Mouse (Mus musculus): ENCODE results near the gene Tmem63b.

Tmem63b gene

GRCm38 (mm10) chr17:45706796-45707195 is 20.1 kb upstream of the Tmem63b start:
- DNase-seq (ENCODE audit: low read depth, low spot score) = no peak

DNA sequence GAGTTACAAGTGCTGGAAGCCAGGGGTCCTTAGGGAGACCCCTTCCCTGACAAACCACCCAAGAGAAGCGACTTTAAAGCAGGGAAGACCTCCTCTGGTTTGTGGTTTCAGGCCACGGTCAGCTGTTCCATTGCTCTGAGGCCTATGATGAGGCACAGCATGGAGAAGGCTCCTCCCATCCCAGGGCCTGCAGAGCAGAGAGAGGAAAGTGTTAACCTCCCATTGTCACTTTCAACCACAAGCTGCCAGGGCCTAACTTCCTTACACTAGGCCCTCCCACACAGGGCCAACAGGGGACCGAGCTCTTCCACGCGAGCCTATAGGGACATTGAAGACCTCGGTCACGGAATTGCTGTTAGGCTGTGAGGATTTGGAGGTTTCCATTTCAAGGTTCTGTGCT is 16.5 kb upstream of the Tmem63b start:
- DNase-seq (ENCODE audit: low read depth, low spot score) = no peak

- no peak for DNase-seq (ENCODE audit: low read depth, low spot score)
These were observed 15.5 kb upstream of the Tmem63b start for GRCm38 (mm10) chr17:45702254-45702653.

- no peak for DNase-seq (ENCODE audit: low read depth, low spot score)
These were observed 14.5 kb upstream of the Tmem63b start for GRCm38 (mm10) chr17:45701236-45701591.

- DNase-seq (ENCODE audit: low read depth, low spot score) = no peak
These were observed 14.0 kb upstream of the Tmem63b start for GRCm38 (mm10) chr17:45700496-45701235.

DNA sequence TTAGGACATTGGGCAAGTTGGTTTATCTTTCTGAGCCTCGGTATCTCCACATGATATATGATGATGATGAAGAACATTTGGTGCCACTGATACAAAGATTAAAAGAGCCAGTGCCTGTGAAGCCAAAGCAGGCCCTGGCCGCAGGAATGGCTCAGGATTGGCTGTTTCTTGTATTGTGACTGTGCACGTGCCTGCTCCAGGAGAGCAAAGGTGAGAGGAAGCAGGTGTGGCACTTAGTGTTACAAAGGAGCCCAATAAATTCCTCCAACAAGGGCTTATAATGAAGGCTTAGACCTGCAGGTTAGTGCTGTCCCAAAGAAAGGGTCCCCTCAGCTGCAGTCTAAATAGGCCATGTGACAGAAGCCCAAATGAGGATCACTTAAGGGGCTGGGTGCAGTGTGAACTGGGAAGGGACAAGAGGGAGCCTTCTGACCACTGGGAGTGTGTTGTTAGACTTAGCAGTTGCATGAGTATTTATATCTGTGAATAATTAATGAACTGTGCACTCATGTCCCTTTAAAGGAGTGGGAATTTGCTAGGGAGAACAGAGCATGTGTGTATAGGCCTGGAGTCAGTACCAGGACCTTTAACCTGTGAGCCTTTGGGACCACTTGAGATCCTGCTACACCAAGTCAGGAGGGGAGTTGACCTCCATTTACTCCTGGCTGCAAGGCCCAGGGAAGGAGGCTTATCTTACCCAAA is 12.5 kb upstream of the Tmem63b start:
- no peak for DNase-seq (ENCODE audit: low read depth, low spot score)

DNA sequence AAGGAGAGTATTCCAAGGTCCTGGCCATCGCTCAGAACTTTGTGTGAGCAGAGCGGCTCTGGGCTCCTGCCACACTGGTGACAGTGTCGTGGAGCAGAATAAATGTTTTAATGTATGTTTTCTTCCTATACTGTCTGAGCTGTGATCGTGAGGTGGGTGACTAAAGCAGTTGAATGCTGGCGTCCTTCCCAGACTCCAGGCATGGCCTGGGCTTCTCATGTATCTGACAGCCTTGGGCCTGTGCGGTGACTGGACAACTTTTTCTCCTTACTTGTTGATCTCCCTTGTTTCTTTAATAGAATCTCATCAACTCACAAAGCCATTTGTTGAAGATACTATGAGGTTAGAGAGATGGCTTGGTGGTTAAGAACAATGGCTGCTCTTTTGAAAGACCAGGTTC is 11.7 kb upstream of the Tmem63b start:
- DNase-seq (ENCODE audit: low read depth, low spot score) = peak; percentile 68

DNA sequence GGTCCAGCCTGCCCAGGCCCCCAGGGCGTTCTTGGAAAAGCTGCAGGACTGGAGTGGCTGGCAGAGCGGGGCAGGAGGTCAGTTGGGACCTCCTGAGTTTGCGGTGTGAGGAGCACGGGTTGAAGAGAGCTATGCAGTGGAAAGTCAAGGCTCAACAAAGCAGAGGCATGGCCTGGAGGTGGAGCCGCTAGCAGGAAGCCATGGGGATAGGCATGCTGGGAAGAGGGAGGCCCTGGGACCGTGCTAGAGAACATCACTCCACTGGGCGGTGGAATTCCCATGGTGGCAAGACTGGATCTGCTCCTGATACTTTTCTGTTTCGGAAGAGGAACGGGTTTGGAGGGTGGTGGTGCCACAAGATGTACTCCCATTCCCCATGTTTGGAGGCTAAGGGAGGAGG is 10.3 kb upstream of the Tmem63b start:
- no peak for DNase-seq (ENCODE audit: low read depth, low spot score)

- DNase-seq (ENCODE audit: low read depth, low spot score) = peak; percentile 79
These were observed 8.8 kb upstream of the Tmem63b start for GRCm38 (mm10) chr17:45695227-45696120.

- no peak for DNase-seq (ENCODE audit: low read depth, low spot score)
These were observed 7.3 kb upstream of the Tmem63b start for GRCm38 (mm10) chr17:45693812-45694565.

DNA sequence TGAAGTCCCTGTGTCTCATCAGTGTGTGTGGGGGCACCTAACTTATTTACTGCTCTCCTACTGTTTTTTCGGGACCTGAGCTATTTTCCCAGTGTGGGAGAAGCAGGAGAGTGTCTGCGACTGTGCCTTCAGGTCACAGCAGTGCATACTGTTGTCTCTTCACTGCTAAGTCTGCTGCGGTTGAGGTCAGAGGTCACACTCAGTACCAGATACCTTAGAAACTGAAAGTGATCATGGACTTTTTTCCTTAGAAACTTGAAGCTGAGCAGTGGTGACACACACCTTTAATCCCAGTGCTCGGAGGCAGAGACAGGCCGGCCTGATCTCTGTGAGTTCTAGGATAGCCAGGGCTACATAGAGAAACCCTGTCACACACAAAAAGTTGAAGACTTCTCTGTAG is 5.5 kb upstream of the Tmem63b start:
- no peak for DNase-seq (ENCODE audit: low read depth, low spot score)

DNA sequence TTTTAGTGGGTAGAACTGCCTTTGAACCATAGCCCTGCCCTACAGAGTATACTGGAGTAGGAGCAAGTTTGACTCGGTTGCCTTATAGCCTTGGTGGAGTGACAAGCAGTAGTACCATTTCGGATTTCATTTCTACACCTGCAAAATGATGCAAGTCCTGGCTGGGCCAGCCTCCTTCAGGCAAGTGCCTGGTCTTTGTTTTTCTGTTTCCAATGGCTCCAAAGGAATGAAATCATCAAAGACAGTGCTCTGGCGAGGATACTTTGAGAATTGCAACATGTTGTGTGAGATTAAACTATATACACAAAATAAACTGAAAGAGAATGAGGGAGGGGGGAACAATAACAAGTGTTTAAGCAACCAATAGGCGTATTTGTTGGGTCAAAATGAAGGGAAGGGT is 3.3 kb upstream of the Tmem63b start:
- no peak for DNase-seq (ENCODE audit: low read depth, low spot score)

GRCm38 (mm10) chr17:45689120-45689519 is 2.4 kb upstream of the Tmem63b start:
- no peak for DNase-seq (ENCODE audit: low read depth, low spot score)

DNA sequence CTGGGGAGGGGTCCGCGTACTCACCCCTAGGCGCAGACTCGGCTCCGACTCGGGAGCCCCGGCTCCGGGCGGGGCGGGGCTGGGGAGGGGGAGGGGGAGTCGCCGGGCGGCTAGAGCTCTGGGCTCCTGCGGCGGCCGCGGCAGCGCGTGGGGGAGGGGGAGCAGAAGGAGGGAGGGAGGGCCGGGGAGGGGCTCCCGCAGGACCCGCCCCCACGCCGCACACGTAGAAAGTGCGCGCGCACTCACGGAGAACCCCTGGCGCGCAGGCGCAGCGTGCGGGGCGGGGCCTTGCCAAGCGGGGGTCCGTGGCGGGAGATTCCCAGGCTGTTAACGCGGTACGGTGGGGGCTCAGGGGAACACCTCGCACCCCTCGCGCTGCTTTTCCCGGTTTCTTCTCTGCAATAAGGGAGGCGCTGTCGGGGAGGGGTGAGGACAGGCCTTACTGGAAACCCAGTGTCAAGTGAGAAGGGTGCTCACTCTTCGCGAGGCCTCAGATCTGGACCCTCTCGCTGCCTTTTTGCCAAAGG is 549 bp downstream of the Tmem63b start, which contains the start of gene Mrpl14:
TSS of gene Mrpl14 (plus strand) at position 230 of the 527 bp plus-strand sequence.
- DNase-seq (ENCODE audit: low read depth, low spot score) = peak; percentile 85

- DNase-seq (ENCODE audit: low read depth, low spot score) = peak; percentile 48
These were observed 1.3 kb downstream of the Tmem63b start for GRCm38 (mm10) chr17:45685171-45686092.

DNA sequence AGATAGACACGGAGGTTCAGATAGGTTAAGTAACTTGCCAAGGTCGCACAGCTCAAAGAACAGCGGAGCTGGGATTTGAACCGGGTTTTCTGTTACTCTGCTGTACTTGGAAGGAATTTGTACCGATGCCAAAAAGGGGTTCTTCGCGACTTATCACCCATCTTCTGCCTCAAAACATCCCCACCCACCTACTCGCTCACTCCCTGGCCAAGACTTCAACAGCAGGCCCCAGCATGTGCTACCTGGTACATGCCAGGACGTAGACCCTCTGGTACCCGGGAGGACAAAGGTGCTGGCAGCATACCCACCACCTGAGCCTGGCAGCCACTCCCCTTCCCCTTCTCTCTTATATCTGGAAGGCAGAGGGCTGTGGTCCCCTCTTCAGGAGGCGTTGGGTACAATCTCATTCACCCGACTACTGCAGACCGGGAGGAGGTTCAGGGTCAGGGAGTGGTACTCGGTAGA is 2.0 kb downstream of the Tmem63b start:
- DNase-seq (ENCODE audit: low read depth, low spot score) = no peak

DNA sequence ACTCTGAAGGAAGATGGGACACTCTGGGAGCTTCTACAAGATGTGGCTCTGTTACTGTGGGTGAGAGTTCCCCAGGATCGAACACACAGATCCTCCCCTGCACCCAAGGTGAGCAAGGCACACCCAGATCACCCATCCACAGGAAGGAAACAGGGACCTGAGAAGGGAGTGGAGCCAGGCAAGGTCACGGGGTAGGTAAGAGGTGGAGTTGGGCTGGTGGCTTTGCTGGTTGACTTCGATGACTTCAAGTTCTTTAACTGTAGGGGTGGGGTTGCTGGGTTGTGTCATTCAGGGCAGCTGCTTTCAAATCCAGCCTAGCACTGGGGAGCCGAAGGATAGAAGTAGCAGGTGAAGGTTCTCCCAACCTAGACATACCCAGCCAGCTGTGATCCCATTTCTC is 3.9 kb downstream of the Tmem63b start:
- DNase-seq (ENCODE audit: low read depth, low spot score) = no peak

DNA sequence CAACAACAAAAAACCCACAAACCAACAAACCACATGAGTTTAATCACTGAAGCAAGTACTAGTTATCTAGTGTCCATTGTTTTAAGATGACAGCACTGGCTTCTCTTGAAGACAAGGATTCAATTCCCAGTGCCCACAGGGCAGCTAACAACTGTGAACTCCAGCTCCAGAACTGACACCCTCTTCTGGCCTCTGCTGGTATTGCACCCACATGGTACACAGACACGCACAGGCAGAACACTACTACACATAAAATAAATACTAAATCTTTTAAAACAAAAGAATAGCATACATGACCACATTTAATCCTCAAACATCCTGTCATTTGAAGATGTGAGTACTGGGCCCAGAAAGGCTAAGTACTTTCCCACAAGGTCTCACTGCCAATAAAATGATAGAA is 5.1 kb downstream of the Tmem63b start:
- DNase-seq (ENCODE audit: low read depth, low spot score) = peak; percentile 57

DNA sequence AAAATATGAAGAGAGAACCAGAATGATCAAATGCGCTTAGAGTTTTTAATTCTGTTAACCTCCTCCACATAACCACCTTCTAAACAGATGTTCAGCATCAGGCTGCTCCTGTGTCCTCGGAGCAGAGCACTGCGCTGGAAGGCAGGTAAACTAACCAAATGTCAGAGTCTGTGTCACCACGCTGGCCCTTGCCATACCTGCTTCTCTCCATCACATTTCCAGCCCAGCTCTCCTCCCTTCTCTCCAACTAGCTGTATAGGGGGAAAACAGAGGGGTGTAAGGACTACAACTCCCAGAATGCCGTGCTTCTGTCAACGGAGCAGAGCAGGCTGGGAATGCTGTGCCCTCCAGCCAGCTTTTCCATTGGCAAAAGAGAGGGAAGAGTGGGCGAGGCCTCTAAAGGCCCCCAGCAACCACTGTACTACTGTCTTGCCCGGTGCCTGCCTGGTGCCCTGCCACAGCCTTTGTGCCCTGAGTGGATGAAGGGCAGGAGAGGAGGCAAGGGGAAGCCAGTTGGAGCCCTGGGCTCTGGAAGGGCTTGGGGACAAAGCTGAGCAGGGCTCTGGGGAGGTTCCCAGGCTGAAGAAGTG is 6.2 kb downstream of the Tmem63b start:
- DNase-seq (ENCODE audit: low read depth, low spot score) = peak; percentile 56

DNA sequence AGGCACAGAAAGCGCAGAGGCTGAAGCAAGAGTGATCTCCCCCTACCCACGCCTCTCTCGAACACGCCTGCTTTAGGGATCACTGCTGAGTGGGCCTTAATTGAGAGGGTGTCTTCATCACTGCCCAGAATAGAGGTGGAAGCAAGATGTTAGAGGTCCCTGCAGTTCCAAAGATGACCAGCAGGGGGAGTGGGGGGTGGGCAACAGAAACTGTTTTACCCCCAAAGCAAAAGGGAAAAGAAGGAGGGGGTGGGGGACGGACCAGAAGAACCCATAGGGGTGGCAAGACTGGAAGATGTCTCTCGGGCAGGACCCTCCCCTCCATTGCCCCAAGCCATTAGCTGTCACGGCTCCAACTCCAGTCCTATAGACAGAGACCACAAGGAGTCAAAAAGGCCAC is 8.6 kb downstream of the Tmem63b start:
- DNase-seq (ENCODE audit: low read depth, low spot score) = peak; percentile 75
